Mouse (Mus musculus): ENCODE measurements at regions not wholly inside any gene's neighbourhood (a gene's known extent, or its start where the extent isn't known, plus 50 kb on each side); places are given as distances from the start of the nearest gene placed in this dataset.

DNA sequence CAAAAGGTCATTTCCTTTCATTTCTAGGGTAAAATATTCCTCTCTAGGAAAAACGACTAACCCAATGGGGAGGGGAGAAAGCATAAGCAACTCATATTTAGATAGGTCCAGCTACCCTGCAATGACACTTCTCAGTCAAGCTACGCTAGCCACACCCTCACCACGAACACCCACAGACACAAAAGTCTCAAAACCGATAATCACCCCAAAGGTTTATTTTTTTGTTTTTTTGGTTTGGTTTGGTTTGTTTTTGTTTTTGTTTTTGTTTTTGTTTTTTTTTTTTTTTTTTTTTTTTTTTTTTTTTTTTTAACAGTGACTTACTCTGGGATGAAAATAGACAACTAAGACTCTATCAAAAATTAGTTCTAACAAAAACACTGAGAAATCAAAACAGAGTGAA, 196.3 kb upstream of the Atp2b1 start:
- no peak for DNase-seq (ENCODE audit: low spot score)

DNA sequence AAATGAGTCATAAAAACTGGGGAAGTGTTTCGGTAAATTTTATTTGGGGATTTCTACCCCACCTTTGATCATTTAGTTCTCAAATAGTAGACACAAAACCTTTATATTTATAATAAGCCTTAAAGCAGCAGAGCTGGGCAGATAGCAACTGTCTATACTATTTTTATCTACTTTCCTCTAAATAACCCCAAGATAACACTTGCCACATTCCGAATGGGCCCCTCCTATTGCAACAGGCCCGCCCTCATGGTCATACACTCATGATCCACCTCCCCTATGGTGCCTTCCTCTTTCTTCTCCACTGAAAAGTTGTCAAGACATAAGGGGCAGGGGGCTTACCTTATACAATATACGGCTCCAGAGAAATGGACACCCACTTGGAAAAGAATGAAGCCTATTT, 195.5 kb upstream of the Atp2b1 start:
- no peak for DNase-seq (ENCODE audit: low spot score)

DNA sequence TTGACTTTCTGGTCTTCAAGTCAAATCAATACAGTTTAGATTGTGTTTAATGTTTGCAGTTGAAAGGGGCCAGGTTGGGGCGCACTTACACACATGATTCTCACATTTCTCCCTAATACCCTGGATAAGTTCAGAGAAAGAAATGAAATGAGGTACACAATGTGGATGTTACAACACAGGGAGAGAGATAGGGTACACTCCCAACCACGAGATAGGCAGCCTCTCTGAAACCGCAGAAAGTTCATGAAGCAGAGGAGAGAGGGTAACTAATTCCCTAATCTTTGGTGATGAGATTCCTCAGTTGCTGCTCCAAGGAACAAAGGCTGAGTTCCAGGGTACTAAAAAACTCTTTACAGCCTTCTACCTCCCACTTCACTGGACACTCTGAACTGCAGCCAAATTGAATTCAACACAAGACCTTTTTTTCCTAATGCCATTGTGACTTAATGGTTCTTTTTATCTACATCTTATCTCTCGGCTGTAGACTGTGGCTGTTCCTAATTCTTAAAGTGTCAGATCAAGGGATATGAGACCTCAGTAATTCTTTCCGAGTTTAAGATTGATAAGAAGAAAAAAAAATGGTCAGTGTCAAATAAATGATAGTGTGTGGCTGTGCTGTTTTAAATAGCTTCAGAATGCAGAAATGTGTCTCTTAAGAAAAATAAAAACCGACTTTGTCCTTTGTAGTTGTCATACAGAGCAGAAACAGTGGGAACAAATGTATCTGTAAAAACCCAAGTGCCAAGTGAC, 193.8 kb upstream of the Atp2b1 start:
- no peak for DNase-seq (ENCODE audit: low spot score)

DNA sequence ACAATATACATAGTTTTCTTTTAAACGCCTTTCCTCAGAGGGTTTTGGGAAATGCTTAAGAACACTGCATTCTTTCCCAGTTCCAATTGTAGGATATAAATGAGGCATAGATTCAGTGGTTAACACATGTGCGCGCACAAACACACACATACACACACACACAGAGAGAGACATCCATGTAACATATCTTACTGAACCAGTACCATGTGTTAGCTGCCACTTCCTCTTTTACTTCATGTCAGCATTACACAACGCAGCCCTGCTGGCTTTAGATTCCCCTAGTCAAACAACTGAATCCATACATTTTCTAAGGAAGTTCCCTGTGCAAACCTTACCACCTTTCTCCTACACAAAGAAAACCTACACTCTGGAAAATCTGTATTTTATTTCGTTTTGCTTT, 189.1 kb upstream of the Atp2b1 start:
- DNase-seq (ENCODE audit: low spot score): no peak

DNA sequence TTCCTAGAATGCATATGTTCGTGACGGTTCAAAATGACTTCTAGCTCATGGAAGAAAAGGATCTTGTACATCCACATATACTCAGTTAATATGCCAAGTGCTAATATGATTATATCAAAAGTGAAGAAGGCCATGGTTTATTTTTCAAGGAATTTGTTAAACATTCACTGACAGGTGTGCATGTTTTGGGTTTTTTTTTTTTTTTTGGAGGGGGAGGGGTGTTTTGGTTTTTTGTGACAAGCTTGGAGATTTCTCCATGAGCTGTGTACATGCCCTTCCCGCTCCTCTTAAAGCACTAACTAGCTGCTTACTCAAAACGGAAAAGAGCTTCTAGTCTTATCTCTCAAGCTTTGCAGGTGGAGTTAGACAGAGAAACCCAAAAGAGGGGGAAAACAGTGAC, 187.1 kb upstream of the Atp2b1 start:
- DNase-seq (ENCODE audit: low spot score): no peak

DNA sequence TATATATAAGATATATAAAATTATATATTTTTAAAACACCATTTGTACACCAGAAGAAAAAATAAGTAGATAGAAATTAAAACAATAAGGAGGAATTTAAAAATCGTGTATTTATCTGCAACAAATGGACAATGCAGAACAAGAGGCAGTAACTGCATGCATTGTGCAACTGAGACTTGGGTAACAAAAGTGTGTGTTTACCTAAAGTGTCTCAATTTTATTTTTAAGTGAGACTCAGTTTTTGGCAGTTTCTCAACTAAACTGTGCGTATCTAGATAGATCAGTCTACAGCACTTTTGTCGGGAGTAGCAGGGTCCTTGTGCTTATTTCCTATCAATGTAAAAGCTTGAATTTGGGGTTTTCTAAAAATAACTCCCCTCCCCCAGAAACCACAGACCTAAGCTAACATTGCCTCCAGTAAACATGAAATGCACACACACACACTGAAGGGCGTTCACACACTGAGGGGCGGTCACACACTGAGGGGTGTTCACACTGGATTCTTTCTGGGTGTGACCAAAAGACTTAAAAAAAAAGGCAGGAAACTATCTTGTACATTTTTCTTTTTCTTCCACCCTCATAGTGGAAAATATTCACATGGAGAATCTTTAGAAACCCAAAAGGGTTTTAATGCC, 185.7 kb upstream of the Atp2b1 start:
- no peak for DNase-seq (ENCODE audit: low spot score)

DNA sequence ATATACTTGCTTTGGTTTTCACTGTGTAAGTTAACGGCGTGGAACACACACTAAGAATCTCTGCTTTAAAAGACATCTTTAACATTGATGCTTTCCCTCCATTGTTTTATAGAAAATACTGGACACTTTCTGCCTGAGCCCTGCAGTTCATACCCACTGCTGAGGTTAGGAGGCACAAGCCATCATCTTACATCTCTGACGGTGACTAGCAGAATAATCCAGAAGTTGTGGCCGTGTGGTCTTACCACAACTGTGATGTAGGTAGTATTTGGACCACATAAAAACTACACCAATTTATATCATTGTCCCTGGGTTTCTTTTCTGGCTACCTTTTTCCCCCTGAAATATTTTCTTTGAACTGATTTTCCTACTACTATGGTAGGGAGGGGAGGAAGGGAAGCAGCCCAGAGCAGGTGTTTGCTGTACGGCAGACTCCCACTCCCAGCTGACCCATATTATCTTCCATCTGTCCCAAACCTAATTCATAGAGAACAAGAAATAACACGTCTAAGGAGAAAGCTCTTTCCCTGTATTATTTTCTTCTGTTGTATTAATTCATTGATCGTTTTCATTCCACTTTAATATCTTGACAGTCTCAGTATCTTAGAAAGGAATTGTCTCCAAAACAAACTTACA, 180.1 kb upstream of the Atp2b1 start:
- no peak for DNase-seq (ENCODE audit: low spot score)

DNA sequence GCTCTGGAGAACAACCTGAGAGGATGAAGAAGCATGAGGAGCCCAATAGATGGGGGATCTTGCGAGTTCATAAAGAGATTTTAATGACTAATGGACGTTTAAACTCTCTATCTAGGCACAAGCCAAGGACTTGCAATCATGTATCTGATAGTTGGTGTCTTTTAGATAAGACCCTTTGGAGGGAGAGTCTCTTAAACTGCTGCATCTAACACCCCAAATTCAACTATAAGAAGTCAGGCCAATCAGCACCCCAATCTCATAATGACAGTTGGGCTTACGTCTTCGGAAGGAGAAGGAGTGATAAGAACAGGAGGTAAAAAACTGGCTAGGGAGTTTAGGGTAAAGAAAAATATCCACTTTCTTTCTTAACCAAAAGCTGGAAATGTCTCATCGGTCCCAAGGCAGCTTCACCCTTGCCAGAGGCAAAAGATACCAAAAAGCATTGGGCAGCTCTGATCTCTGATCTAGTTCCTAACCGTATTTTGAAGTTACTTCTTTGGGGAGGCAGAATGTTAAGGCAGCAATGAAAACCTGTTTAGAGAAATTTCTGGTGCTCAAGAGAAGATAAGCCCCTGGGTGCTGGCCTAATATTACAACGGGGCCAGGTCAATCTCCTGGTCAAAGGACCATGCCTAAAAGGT, 173.6 kb upstream of the Atp2b1 start:
- DNase-seq (ENCODE audit: low spot score): no peak

DNA sequence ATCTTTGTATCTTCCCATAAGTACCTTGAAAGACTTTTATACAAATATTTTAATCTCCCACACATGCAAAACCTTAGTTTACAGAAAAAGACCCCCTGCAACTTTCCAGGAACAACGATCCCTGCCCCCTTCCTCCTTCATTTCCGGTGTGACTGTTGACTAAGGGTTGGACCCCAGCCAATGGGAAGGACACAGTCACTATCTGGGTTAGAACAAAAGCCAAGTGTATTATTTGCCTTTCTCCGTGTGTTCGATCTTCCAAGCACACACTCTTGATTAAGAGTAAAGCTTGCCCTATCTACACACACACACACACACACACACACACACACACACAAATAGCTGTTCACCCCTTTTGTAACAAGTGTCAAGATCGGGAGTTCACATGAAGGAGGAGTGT, 172.8 kb upstream of the Atp2b1 start:
- no peak for DNase-seq (ENCODE audit: low spot score)

DNA sequence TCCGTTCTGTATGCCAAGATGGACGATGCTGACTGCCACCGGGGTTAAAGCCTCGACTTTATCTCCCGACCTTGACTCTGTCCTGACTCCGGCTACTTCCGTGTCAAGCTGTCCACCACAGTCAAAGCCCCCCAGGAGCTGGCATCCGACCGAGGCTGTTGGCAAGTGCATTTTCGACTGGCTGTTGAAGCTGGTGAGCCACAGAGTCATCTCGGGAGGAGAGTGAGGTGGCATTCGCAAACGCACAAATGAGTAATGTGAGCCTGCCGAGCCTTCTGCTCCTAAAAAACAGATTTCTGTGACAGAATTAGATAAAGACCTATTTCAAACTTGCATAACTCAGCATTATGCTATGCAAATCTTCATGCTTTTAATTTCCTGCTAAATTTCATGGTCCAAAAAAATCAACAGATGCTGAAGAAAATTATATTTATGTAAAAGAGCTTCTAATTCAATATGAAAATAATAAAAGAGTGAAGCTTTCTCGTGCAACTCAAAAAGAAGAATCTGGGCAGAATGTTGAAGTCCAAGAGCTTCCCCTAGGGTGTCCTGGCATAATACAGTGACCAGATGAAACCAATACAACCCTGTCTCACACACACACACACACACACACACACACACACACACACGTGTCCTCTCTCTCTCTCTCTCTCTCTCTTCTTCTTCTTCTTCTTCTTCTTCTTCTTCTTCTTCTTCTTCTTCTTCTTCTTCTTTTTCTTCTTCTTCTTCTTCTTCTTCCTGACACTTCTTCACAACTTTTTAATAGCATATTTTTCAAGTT, 171.2 kb upstream of the Atp2b1 start:
- peak; percentile 66 for DNase-seq (ENCODE audit: low spot score)

DNA sequence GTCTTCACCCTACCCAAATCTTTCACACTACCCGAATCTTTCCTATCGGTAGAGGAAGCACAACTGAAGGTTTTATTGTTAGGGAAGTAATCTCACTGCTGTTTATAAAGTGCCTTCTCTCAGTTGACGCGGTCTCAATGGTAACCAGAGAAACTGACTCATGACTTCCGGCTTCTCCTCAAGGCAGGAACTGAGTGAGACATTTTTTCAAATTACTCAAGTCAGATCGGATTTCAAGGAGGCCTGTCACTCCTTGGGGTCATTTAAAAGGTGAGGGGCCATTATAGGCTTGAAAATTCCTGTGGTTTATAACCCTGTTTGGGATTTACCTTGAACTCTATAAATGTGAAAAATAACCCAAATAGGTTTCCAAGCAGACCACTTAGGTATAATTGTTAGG, 170.0 kb upstream of the Atp2b1 start:
- no peak for DNase-seq (ENCODE audit: low spot score)

DNA sequence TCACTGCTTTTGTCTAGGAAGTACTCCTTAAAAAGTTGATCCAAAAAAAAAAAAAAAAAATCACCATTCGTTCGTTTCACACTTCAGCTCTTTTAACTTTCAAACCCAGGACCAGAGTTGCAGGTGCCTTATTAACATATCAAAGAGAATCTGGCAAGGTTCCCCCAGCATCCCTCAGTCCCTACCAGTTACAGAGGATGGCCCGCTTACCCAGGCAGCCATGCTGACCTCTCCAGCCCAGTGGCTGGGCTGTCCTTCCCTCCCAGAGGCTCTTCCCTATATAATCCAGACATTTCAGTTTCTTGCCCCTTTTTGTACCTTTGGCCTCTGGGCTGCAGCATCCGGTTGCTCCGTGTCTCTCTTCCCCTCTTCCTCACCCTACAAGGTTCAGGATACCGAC, 169.5 kb upstream of the Atp2b1 start:
- no peak for DNase-seq (ENCODE audit: low spot score)

DNA sequence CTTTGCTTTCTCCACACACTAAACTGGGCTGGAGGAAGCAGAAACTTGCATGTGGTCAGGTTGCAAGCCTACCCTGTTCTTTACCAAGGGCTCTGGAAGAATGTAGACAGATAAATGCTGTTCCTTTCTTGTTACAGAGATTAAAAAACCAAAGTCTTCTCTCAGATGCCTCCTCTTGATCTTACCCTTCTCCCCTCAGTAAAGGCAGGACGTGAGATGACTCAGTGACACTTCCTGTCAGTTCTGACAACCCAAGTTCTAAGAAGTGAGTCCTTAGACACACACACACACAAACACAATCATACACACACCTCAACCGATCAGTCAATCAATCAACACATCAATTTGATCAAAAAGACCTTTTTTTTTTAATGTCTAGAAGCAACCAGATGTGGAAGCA, 168.8 kb upstream of the Atp2b1 start:
- DNase-seq (ENCODE audit: low spot score): no peak

DNA sequence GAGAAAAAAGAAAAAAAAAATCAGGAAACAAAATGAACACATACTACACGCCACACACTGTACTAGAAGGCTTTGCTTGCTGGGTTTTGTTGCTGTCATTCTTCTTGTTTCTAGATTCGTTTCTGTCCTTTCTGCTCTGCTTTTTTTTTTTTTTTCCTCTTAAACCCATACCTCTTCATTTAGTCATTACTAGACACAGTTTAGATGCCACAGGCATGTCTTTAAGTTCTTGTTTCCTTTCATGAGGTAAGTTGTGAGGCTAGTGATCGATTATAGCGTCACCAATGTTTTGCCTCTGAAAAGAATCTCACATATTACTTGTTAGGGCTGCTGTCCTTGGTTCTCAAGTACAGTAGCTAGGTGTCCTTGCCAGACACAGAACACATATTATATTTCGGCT, 168.3 kb upstream of the Atp2b1 start:
- no peak for DNase-seq (ENCODE audit: low spot score)

DNA sequence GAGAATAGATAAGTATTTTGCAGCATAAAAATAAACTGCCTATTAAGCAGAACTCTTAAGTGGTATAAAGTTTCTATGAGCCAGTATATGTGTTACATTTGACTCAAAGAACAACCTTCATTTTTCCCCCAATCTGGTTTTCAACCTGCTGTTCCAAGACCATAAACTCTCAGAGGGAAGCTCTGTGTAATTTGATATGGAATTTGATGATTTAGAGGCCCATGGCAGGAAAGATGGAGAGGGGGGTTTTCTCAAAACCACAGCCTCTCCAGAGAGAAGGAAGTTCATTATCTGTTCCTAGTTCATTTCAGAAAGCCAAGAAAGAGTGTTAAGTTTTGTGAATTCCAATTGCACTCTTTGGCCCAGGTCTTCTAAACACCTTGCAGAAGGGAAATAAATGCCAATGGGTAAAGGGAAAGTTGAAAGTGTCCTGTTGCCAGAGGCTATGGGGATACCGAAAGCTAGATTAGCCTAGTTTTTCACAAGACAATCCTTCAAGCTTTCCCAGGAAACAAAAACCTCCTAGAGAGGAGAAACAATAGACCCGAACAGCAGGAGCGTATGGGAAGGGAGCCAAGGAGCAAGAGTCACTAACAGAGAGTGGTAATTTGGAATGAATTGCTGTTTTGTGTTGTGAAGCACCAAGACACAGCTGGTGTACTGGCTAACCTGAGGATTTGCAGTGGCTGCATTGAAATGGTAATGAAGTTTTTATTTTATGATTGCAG, 165.2 kb upstream of the Atp2b1 start:
- DNase-seq (ENCODE audit: low spot score): no peak

DNA sequence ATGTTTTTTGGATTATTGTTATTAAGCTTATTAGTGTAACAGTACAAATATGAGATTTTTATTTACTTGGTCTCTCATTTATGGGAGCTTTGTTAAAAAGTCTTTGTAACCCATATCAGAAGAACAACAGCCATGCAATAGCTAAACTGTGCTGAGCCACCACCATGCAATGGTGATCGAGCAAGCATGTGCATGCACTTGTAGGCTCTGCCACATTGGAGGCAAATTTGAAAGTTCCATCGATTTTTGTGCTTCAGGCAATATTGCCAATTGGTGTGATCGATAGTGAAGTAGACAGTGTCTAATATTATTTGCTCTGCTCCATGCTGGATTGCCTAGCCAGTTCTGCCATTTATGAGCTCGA, 164.6 kb upstream of the Atp2b1 start:
- DNase-seq (ENCODE audit: low spot score): no peak

DNA sequence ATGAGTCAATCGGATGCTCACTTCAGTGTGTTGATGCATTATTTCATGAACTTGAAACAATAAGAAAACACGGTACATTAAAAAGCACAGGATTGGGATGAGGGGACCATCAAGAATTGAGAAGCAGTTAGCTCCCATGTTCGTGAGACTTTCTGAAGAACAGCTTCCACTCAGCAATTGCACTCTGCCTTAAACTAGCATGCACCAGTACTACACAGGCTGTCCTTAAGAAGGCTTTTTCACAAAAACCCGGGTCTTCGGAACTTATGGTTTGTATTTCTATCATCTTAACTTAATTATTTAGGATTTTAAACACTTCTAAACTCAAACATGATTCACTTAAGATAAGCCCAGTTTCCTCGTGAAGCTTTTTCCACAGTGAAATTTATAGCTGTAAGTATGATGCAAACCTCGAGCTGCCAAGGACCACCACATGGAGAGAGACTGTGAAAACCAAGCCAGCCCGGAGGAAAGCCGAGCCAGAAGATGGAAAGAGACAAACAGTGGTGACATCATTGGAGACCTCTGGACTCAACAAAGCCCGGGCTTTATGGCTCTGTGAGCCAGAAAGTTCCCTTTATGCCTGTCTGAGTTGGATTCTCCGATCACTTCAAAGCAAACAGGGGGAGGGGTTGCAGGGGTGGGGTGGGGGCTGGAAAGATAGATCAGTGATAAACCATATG, 162.7 kb upstream of the Atp2b1 start:
- no peak for DNase-seq (ENCODE audit: low spot score)

DNA sequence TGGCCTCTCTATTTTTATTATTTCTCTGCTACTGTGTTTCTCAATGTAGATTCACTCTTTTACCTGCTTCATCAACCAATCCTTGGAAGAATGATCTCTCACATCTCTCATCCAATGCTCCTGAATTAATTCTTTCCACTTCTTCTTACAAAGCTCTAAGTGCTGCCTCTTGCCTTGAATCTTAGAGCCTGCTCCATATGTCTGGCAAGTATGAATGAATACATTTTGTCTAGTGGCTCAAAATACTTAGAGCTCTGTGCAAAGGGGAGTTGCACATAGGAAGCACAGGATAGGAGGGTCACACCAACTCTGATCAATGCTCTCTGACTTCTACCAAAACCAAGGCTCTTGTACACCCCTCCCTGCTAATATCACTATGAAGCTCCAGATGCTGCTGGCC, 153.1 kb upstream of the Atp2b1 start:
- no peak for DNase-seq (ENCODE audit: low spot score)

DNA sequence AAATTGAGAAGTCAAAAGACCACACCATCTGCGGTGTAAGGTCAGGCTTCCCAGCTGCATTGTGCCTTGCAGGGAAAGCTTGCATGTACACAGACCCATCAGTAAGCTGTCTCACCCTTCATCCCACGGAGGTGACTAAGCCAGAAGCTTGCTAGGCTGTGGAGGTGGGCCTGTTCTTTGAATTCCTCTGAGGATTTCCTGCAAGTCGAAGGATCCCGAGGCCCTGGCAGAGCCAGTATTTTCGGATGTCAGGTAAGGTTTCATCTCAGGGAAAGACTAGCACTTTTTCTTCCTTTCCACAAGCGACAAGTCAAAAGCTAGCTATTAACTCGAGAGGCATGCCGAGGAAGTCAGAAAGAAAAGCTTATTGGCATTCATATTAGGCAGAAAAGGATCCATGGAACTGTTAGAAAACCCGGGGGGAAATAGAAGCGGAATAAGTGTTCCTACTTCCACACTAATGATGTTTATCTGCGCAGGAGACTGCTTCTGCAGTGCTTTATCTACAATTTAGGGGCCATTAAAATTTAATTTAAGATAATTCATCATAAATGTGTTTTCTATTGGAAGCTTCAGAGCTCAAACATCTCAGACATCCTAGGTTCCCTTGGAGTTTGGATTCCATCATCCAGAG, 148.3 kb upstream of the Atp2b1 start:
- no peak for DNase-seq (ENCODE audit: low spot score)

DNA sequence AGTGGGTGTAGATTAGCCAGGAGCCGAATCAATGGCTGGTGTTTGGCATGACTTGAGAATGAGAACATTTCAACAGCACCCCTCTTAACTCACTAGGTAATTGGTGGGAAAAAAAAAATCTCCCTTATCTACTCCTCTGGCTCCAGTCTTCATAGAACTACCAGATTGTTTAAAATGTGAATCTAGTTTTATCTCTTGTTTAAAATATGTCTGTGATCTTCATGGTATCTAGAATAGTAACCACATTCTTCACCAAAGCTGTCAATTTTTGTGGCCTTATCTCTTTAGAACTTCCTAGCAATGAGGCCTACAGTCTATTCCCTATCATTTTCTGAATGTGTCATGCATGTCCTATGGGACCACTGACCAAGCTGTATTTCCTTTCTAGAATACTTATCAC, 134.4 kb upstream of the Atp2b1 start:
- DNase-seq (ENCODE audit: low spot score): no peak

DNA sequence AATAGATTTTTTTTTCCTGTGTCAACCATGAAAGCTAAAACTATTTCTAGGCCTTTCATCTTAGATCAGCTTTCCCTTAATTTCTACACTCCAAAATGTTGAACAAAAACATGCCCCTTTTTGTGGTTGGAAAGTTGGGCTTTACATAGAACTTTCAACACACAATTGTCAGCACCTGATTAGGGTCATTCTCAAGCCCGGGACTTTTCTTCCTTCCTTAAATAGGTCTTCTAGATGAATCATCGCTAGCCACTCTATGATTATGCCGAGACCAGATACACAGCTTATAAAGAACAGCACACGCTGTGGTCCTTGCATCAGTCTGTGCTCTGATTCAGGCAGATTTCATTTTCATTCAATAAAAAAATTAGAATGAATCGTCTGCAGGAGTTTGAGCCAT, 133.3 kb upstream of the Atp2b1 start:
- DNase-seq (ENCODE audit: low spot score): no peak

All from ovary, adult 18-20 months (tissue).